In the genomic region with DNA sequence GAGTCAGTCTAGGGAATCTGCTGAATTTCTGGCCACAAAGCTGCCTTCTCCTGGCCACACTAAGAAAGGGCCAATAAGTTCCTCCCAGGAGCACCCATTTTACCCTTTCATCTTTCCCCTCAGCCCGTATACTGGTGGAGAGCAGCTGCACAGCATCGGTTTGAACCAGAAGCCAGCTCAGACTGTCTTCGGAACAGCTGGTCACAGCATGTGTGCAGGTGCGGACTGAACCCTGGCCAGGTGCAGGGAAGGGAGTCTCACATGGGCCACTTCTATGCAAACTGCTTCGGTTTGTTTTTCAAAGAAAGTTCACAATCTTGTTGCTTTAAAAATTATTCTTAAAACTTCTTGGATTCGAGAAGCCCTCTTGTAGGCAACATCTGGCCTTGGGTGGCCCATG, we compare ENCODE assay signal across 27 mouse cellular contexts. TPM values are rescaled to one million over a fixed set of nuclear protein-coding genes. Genes with fewer than 3 reads are reported as not detected.
DNase-seq lines count a peak whose midpoint lies in the region; ATAC-seq and TF ChIP-seq lines count a peak whose summit lies in the region.
"Had no signal": no experiment of that assay in that cellular context is flagged by ENCODE, and none has a peak within 500 bp of the region (broad histone marks: within the 10 kb centered on the region; RNA-seq: fewer than 3 reads in every experiment).

No protein-coding gene starts in this region.

- no peak overlapping the region for H3K27ac ChIP-seq in limb, embryonic 11.5 days (replicated peaks; ENCODE audit: low read depth, low read length)
- H3K27ac ChIP-seq in limb, embryonic 10.5 days: no peak overlapping the region
- no peak overlapping the region for H3K27ac ChIP-seq in CH12.LX (ENCODE audit: insufficient read depth, low read depth)
- no peak overlapping the region for H3K27ac ChIP-seq in midbrain, embryonic 13.5 days
- H3K27ac ChIP-seq: embryonic facial prominence, embryonic 13.5 days; embryonic facial prominence, embryonic 15.5 days; forebrain, embryonic 10.5 days; forebrain, embryonic 12.5 days had no signal

- no peak for TF ChIP-seq RAD21 in CH12.LX (IDR thresholded peaks at IDR 0.05; ENCODE audit: low read depth, low read length)

- no peak for TF ChIP-seq CTCF in CH12.LX (conservative IDR thresholded peaks at IDR 0.05 in 1 of 2, IDR thresholded peaks at IDR 0.05 in 1 of 2; ENCODE audit: low read depth in 2 of 2, low read length in 2 of 2)

- no peak for ATAC-seq in limb, embryonic 11.5 days (ENCODE audit: insufficient number of reproducible peaks, low FRiP score, low TSS enrichment, low read depth)
- ATAC-seq in midbrain, embryonic 13.5 days: no peak
- ATAC-seq: CD4-positive, CD25-positive, alpha-beta regulatory T cell, adult 4 months; forebrain, embryonic 14.5 days; forebrain, embryonic 16.5 days had no signal

- peak; percentile 32 for DNase-seq in limb, embryonic 11.5 days (ENCODE audit: low spot score)
- no peak for DNase-seq in limb, embryonic 10.5 days (ENCODE audit: low spot score)
- peak; percentile 15 for DNase-seq in CH12.LX (ENCODE audit: extremely low read depth)
- no peak for DNase-seq in urinary bladder, postnatal 4 days (ENCODE audit: low spot score in 2 of 2)
- DNase-seq: adrenal gland, adult 2 months; adrenal gland, postnatal 10 days; adrenal gland, postnatal 25 days; B cell, adult 2 months; cerebellum, adult 11 months; cerebellum, adult 18-20 months; cerebellum, adult 8-10 months; cerebellum, adult 9-11 months; cerebellum, postnatal 14 days; cerebellum, postnatal 36 days; embryo, embryonic 11 days had no signal

- 66% methylated on average over 6 of the region's 6 CpGs for WGBS in limb, embryonic 11.5 days
- WGBS in limb, embryonic 10.5 days: 82% methylated on average over 6 of the region's 6 CpGs
- 87% methylated on average over 6 of the region's 6 CpGs for WGBS in midbrain, embryonic 13.5 days

- dilution Hi-C loops in CH12.LX (cut with MboI; ENCODE audit: extremely low pct_ligation_motif_present, extremely low pct_unique_long_range_greater_than_20kb, low sequenced_read_pairs): no loop called here

- H3K4me3 ChIP-seq in limb, embryonic 11.5 days (ENCODE audit: low read depth, low read length): no peak overlapping the region
- H3K4me3 ChIP-seq in limb, embryonic 10.5 days: no peak overlapping the region
- H3K4me3 ChIP-seq in CH12.LX (replicated peaks in 1 of 3; ENCODE audit: low read depth in 2 of 3, low read length in 2 of 3, poor library complexity in 1 of 3): no peak overlapping the region
- no peak overlapping the region for H3K4me3 ChIP-seq in midbrain, embryonic 13.5 days (replicated peaks)
- H3K4me3 ChIP-seq: embryonic facial prominence, embryonic 13.5 days; embryonic facial prominence, embryonic 15.5 days; erythroblast, embryonic 14.5 days; forebrain, embryonic 10.5 days; forebrain, embryonic 12.5 days had no signal

- in situ Hi-C loops in CH12.LX (cut with MboI; ENCODE audit: low pct_ligation_motif_present, low pct_unique_long_range_greater_than_20kb, low sequenced_read_pairs): no loop called here

- H3K27me3 ChIP-seq in limb, embryonic 11.5 days (ENCODE audit: control insufficient read depth, insufficient read depth, low read length): no peaks in the 10 kb centered on the region
- no peaks in the 10 kb centered on the region for H3K27me3 ChIP-seq in limb, embryonic 10.5 days (ENCODE audit: low read depth, poor library complexity, severe bottlenecking)
- H3K27me3 ChIP-seq in CH12.LX (replicated peaks): peaks cover 31% of the 10 kb centered on the region
- no peaks in the 10 kb centered on the region for H3K27me3 ChIP-seq in midbrain, embryonic 13.5 days
- H3K27me3 ChIP-seq: embryonic facial prominence, embryonic 13.5 days; embryonic facial prominence, embryonic 15.5 days; forebrain, embryonic 12.5 days had no signal

- TF ChIP-seq POLR2A in CH12.LX (IDR thresholded peaks at IDR 0.05; ENCODE audit: low read depth, low read length): no peak

- H3K9ac ChIP-seq in limb, embryonic 11.5 days (ENCODE audit: low read length): no peak overlapping the region
- no peak overlapping the region for H3K9ac ChIP-seq in CH12.LX (ENCODE audit: insufficient read depth, low read depth)
- no peak overlapping the region for H3K9ac ChIP-seq in midbrain, embryonic 13.5 days (replicated peaks)
- H3K9ac ChIP-seq: embryonic facial prominence, embryonic 13.5 days; embryonic facial prominence, embryonic 15.5 days; forebrain, embryonic 12.5 days had no signal

- no peaks in the 10 kb centered on the region for H3K9me3 ChIP-seq in limb, embryonic 11.5 days (ENCODE audit: control insufficient read depth, low read length)
- H3K9me3 ChIP-seq in limb, embryonic 10.5 days (replicated peaks): no peaks in the 10 kb centered on the region
- H3K9me3 ChIP-seq in CH12.LX (replicated peaks; ENCODE audit: low read length): peaks cover 7% of the 10 kb centered on the region
- no peaks in the 10 kb centered on the region for H3K9me3 ChIP-seq in midbrain, embryonic 13.5 days
- H3K9me3 ChIP-seq: embryonic facial prominence, embryonic 13.5 days; embryonic facial prominence, embryonic 15.5 days; forebrain, embryonic 10.5 days; forebrain, embryonic 12.5 days had no signal

- no peak for TF ChIP-seq EP300 in CH12.LX (IDR thresholded peaks at IDR 0.05; ENCODE audit: low read length)

- no peak overlapping the region for H3K4me2 ChIP-seq in limb, embryonic 11.5 days (ENCODE audit: low read depth, severe bottlenecking)
- no peak overlapping the region for H3K4me2 ChIP-seq in CH12.LX (ENCODE audit: insufficient read depth, low read depth, poor library complexity, severe bottlenecking)
- no peak overlapping the region for H3K4me2 ChIP-seq in midbrain, embryonic 13.5 days (replicated peaks)
- H3K4me2 ChIP-seq: embryonic facial prominence, embryonic 13.5 days; embryonic facial prominence, embryonic 15.5 days; forebrain, embryonic 12.5 days had no signal

- no peaks in the 10 kb centered on the region for H3K79me2 ChIP-seq in CH12.LX (replicated peaks; ENCODE audit: control insufficient read depth, extremely low read depth, insufficient read depth, poor library complexity, severe bottlenecking)

- no peaks in the 10 kb centered on the region for H3K4me1 ChIP-seq in limb, embryonic 11.5 days (ENCODE audit: control insufficient read depth, insufficient read depth, low read length)
- no peaks in the 10 kb centered on the region for H3K4me1 ChIP-seq in limb, embryonic 10.5 days
- H3K4me1 ChIP-seq in CH12.LX (ENCODE audit: control insufficient read depth in 1 of 2, insufficient read depth in 2 of 2): peaks cover 0 to 11% of the 10 kb centered on the region in 2 experiments; a peak in 2 of 4 replicates
- 0 out of 2 replicates have a peak, but pooled peaks cover 3% of the 10 kb centered on the region for H3K4me1 ChIP-seq in midbrain, embryonic 13.5 days (replicated peaks)
- H3K4me1 ChIP-seq: embryonic facial prominence, embryonic 13.5 days; embryonic facial prominence, embryonic 15.5 days; forebrain, embryonic 10.5 days; forebrain, embryonic 12.5 days had no signal

- H3K36me3 ChIP-seq in limb, embryonic 11.5 days (ENCODE audit: control insufficient read depth, insufficient read depth, low read length): no peaks in the 10 kb centered on the region
- H3K36me3 ChIP-seq in limb, embryonic 10.5 days: no peaks in the 10 kb centered on the region
- no peaks in the 10 kb centered on the region for H3K36me3 ChIP-seq in CH12.LX (replicated peaks in 1 of 2; ENCODE audit: control insufficient read depth in 1 of 2, insufficient read depth in 1 of 2, low read length in 1 of 2)
- H3K36me3 ChIP-seq in midbrain, embryonic 13.5 days: no peaks in the 10 kb centered on the region
- H3K36me3 ChIP-seq: embryonic facial prominence, embryonic 13.5 days; embryonic facial prominence, embryonic 15.5 days; forebrain, embryonic 10.5 days; forebrain, embryonic 12.5 days had no signal

TF ChIP-seq in CH12.LX, 34 proteins besides CTCF, POLR2A, EP300 and RAD21:
- TF ChIP-seq ELF1 (IDR thresholded peaks at IDR 0.05; ENCODE audit: low read depth, low read length): no peak
- TF ChIP-seq MAX (IDR thresholded peaks at IDR 0.05; ENCODE audit: low read length): no peak
- TF ChIP-seq TCF12 (IDR thresholded peaks at IDR 0.05; ENCODE audit: low read depth, low read length): peak; percentile 88
- no peak for TF ChIP-seq USF2 (conservative IDR thresholded peaks at IDR 0.05; ENCODE audit: low read depth, low read length)
- TF ChIP-seq E2F4 (IDR thresholded peaks at IDR 0.05; ENCODE audit: insufficient replicate concordance, low read depth, low read length): no peak

RNA-seq across cellular contexts. Expression of a gene that starts 53.7 kb away (rescaled TPM):
- 0.08 and 0.16 TPM in 2 replicates for polyA plus RNA-seq in limb, embryonic 11.5 days (2014; fragmentation: Nextera tagmentation; extraction: Ambion mirVana)
- 0.08 TPM in 1 of 2 replicates, not detected in the other for polyA plus RNA-seq in limb, embryonic 10.5 days (2016; fragmentation: Nextera tagmentation; extraction: Ambion mirVana)
- total RNA-seq in CH12.LX (2012; rRNA removed): not detected in 2 replicates
- 0.11 and 0.20 TPM in 2 replicates for total RNA-seq in CH12.LX (2014; rRNA removed)
- polyA plus RNA-seq in CH12.LX (2012; ENCODE audit: insufficient read length, low read depth): 0.10 TPM in 2 replicates
- polyA plus RNA-seq in midbrain, embryonic 13.5 days (2015; fragmentation: Nextera tagmentation; extraction: Ambion mirVana): 0.08 TPM in 1 of 2 replicates, not detected in the other
- total RNA-seq: adrenal gland, adult 2 months; adrenal gland, postnatal 10 days; adrenal gland, postnatal 25 days; adrenal gland, postnatal 4 days; common myeloid progenitor, adult 5-6 weeks; MEL had no signal
- polyA plus RNA-seq: adrenal gland, adult 2 months; CD4-positive, CD25-positive, alpha-beta regulatory T cell, adult 4 months; embryonic facial prominence, embryonic 13.5 days; forebrain, embryonic 10.5 days; forebrain, embryonic 12.5 days had no signal

Comparison
In these comparisons a context has a peak if more than half of its experiments do, and no peak if none do; other contexts are left out.
1. DNase-seq: peak in limb, embryonic 11.5 days (single experiment) and CH12.LX (single experiment); none in limb, embryonic 10.5 days (single experiment) and urinary bladder, postnatal 4 days (0 of 2).